Mouse (Mus musculus): ENCODE results near the gene Tctex1d4. TPM values are rescaled to one million over a fixed set of nuclear protein-coding genes. Genes with fewer than 3 reads are reported as not detected.

The Tctex1d4 gene
- polyA plus RNA-seq (2017; shearing (Covaris generic)): 1 to 10 TPM; 1.8 to 3.0 TPM

GRCm38 (mm10) chr4:117126675-117127290 lies at the start of gene Tctex1d4:
TSS of gene Tctex1d4 (plus strand) at chr4:117126794.

GRCm38 (mm10) chr4:117095551-117096452 lies 30.8 kb upstream of the Tctex1d4 start, which contains the start of gene Ptch2:
TSS of gene Ptch2 (plus strand) at chr4:117096075.

GRCm38 (mm10) chr4:117125348-117125909 lies 1.2 kb upstream of the Tctex1d4 start, which contains the start of gene Btbd19:
TSS of gene Btbd19 (minus strand) at chr4:117125725.

GRCm38 (mm10) chr4:117133817-117134600 lies 7.4 kb downstream of the Tctex1d4 start, which contains the start of gene Plk3:
TSS of gene Plk3 (minus strand) at chr4:117133963.

GRCm38 (mm10) chr4:117155792-117156355 lies 29.3 kb downstream of the Tctex1d4 start, which contains the start of gene Rps8:
TSS of gene Rps8 (minus strand) at chr4:117156243.

Other genes with a start within 250 kb of the Tctex1d4 start
- under 1 TPM; 0.04 to 0.21 TPM for gene Zswim5, start 249.4 kb upstream of the Tctex1d4 start, polyA plus RNA-seq (2017; shearing (Covaris generic))
- 100 to 1,000 TPM in 1 of 2 experiments, 10 to 100 TPM in 1; 96.6 to 135 TPM for gene Urod, start 132.4 kb upstream of the Tctex1d4 start, polyA plus RNA-seq (2017; shearing (Covaris generic))
- 10 to 100 TPM; 30.4 to 36.9 TPM for gene Hectd3, start 131.5 kb upstream of the Tctex1d4 start, polyA plus RNA-seq (2017; shearing (Covaris generic))
- gene Eif2b3, start 107.4 kb upstream of the Tctex1d4 start, polyA plus RNA-seq (2017; shearing (Covaris generic)): 10 to 100 TPM; 21.8 to 30.6 TPM
- under 1 TPM; 0.10 to 0.16 TPM for gene Ptch2, start 30.7 kb upstream of the Tctex1d4 start, polyA plus RNA-seq (2017; shearing (Covaris generic))
- gene Btbd19, start 1.1 kb upstream of the Tctex1d4 start, polyA plus RNA-seq (2017; shearing (Covaris generic)): 10 to 100 TPM; 44.3 to 51.7 TPM
- 10 to 100 TPM; 45.2 to 80.3 TPM for gene Plk3, start 7.2 kb downstream of the Tctex1d4 start, polyA plus RNA-seq (2017; shearing (Covaris generic))
- gene Rps8, start 29.4 kb downstream of the Tctex1d4 start, polyA plus RNA-seq (2017; shearing (Covaris generic)): 100 to 1,000 TPM; 408 to 760 TPM
- 1 to 10 TPM; 5.5 to 7.0 TPM for gene Kif2c, start 55.8 kb downstream of the Tctex1d4 start, polyA plus RNA-seq (2017; shearing (Covaris generic))
- under 1 TPM; 0.32 to 0.38 TPM for gene Tmem53, start 125.2 kb downstream of the Tctex1d4 start, polyA plus RNA-seq (2017; shearing (Covaris generic))
- gene Armh1, start 125.3 kb downstream of the Tctex1d4 start, polyA plus RNA-seq (2017; shearing (Covaris generic)): not detected

All from activated CD4-positive, CD25-positive, alpha-beta regulatory T cell (primary cell).